Mouse (Mus musculus) intestine, embryonic 15.5 days (tissue): Measurements from ENCODE around the gene Rps6ka5. TPM values are rescaled to one million over a fixed set of nuclear protein-coding genes. Genes with fewer than 3 reads are reported as not detected.
A peak's percentile ranks its signal among the peaks of the same experiment; 100 is the strongest.

Source experiments
- ATAC-seq: fragments of 200-750 bp; cut with Nextera tagmentation; 2 replicates; pipeline ENCODE4 v1.8.0; 2017; ENCODE audit warnings: moderate TSS enrichment, moderate library complexity
- H3K27ac ChIP-seq: fragments of 300-500 bp; sonication (generic); 2 replicates; pipeline ENCODE4 v1.5.1; 2015; ENCODE audit warnings: mild to moderate bottlenecking, inconsistent platforms
- H3K27me3 ChIP-seq: fragments of 300-500 bp; sonication (generic); replicated peaks from 2 replicates; pipeline ENCODE4 v1.6.1; 2015; ENCODE audit warnings: inconsistent platforms
- H3K36me3 ChIP-seq: fragments of 300-500 bp; sonication (generic); 2 replicates; pipeline ENCODE4 v1.6.1; 2015; ENCODE audit warnings: inconsistent platforms
- H3K4me1 ChIP-seq: fragments of 300-500 bp; sonication (generic); replicated peaks from 2 replicates; pipeline ENCODE4 v1.6.1; 2015; ENCODE audit warnings: inconsistent platforms
- H3K4me2 ChIP-seq: fragments of 300-500 bp; sonication (generic); replicated peaks from 2 replicates; pipeline ENCODE4 v1.6.1; 2015; ENCODE audit warnings: mild to moderate bottlenecking, inconsistent platforms
- H3K4me3 ChIP-seq: fragments of 300-500 bp; sonication (generic); replicated peaks from 2 replicates; pipeline ENCODE4 v1.5.1; 2015; ENCODE audit warnings: inconsistent platforms
- H3K9ac ChIP-seq: fragments of 300-500 bp; sonication (generic); 2 replicates; pipeline ENCODE4 v1.6.1; 2015; ENCODE audit warnings: inconsistent platforms
- H3K9me3 ChIP-seq: fragments of 300-500 bp; sonication (generic); 2 replicates; pipeline ENCODE4 v1.6.1; 2016; ENCODE audit warnings: inconsistent platforms
- WGBS: fragments of 180-500 bp; shearing (Covaris S2); methylation state at CpG from one replicate; pipeline ENCODE4 v1.1.7; 2015; 5-methylcytosine and 5-hydroxymethylcytosine counted together
- polyA plus RNA-seq: library from polyadenylated mRNA; unstranded; fragments of >200 nt; fragmentation: Nextera tagmentation; extraction: Ambion mirVana; gene quantifications from 2 replicates; pipeline ENCODE4 v1.2.1, GENCODE M21; 2015

The Rps6ka5 gene
- polyA plus RNA-seq, 1 experiment from 2014 or later: 2.5 TPM

GRCm38 (mm10) chr12:100609766-100610165 lies 117.0 kb downstream of the Rps6ka5 start:
- Histone ChIP-seq H3K9me3 (no peaks in the 10 kb centered on the region), H3K36me3 (no peaks in the 10 kb centered on the region), H3K4me3 (no peak overlapping the region), H3K4me2 (no peak overlapping the region), H3K27ac (no peak overlapping the region), H3K27me3 (no peaks in the 10 kb centered on the region), H3K4me1 (no peaks in the 10 kb centered on the region), H3K9ac (no peak overlapping the region)
- no peak for ATAC-seq
- 81% methylated on average over 5 of the region's 5 CpGs for WGBS

GRCm38 (mm10) chr12:100609064-100609463 lies 117.7 kb downstream of the Rps6ka5 start:
- Histone ChIP-seq H3K9me3 (no peaks in the 10 kb centered on the region), H3K9ac (no peak overlapping the region)
- ATAC-seq: no peak

GRCm38 (mm10) chr12:100606733-100607132 lies 120.0 kb downstream of the Rps6ka5 start:
- no peaks in the 10 kb centered on the region for H3K9me3 ChIP-seq
- no peaks in the 10 kb centered on the region for H3K36me3 ChIP-seq
- no peaks in the 10 kb centered on the region for H3K27me3 ChIP-seq
- H3K4me2 ChIP-seq: no peak overlapping the region
- WGBS: 93% methylated on average over 1 of the region's 1 CpGs
- no peak overlapping the region for H3K9ac ChIP-seq
- H3K27ac ChIP-seq: no peak overlapping the region
- ATAC-seq: no peak
- no peaks in the 10 kb centered on the region for H3K4me1 ChIP-seq
- H3K4me3 ChIP-seq: no peak overlapping the region

More at GRCm38 (mm10) chr12:100609064-100609463, 117.7 kb downstream of the Rps6ka5 start:
- Histone ChIP-seq H3K36me3 (no peaks in the 10 kb centered on the region), H3K4me3 (no peak overlapping the region), H3K4me2 (no peak overlapping the region), H3K4me1 (no peaks in the 10 kb centered on the region), H3K27ac (no peak overlapping the region), H3K27me3 (no peaks in the 10 kb centered on the region)
- WGBS: 42% methylated on average over 5 of the region's 5 CpGs

- no peaks in the 10 kb centered on the region for H3K9me3 ChIP-seq
- H3K4me2 ChIP-seq: no peak overlapping the region
- no peaks in the 10 kb centered on the region for H3K27me3 ChIP-seq
- H3K9ac ChIP-seq: no peak overlapping the region
- H3K4me1 ChIP-seq: no peaks in the 10 kb centered on the region
- H3K36me3 ChIP-seq: no peaks in the 10 kb centered on the region
- no peak overlapping the region for H3K27ac ChIP-seq
- H3K4me3 ChIP-seq: no peak overlapping the region
- no peak for ATAC-seq
- 77% methylated on average over 3 of the region's 3 CpGs for WGBS
These were observed 121.2 kb downstream of the Rps6ka5 start for GRCm38 (mm10) chr12:100605596-100605995.

GRCm38 (mm10) chr12:100604540-100604939 lies 122.2 kb downstream of the Rps6ka5 start:
- ATAC-seq: peak; percentile 75
- H3K4me2 ChIP-seq: no peak overlapping the region
- WGBS: 3% methylated on average over 1 of the region's 1 CpGs
- H3K9ac ChIP-seq: no peak overlapping the region
- no peaks in the 10 kb centered on the region for H3K36me3 ChIP-seq
- no peak overlapping the region for H3K27ac ChIP-seq
- no peaks in the 10 kb centered on the region for H3K4me1 ChIP-seq
- H3K4me3 ChIP-seq: no peak overlapping the region
- no peaks in the 10 kb centered on the region for H3K27me3 ChIP-seq
- H3K9me3 ChIP-seq: no peaks in the 10 kb centered on the region

- Histone ChIP-seq H3K9me3 (no peaks in the 10 kb centered on the region), H3K9ac (no peak overlapping the region), H3K27ac (no peak overlapping the region), H3K27me3 (no peaks in the 10 kb centered on the region), H3K4me2 (no peak overlapping the region), H3K4me3 (no peak overlapping the region), H3K36me3 (no peaks in the 10 kb centered on the region), H3K4me1 (no peaks in the 10 kb centered on the region)
- ATAC-seq: no peak
- WGBS: 71% methylated on average over 3 of the region's 3 CpGs
These were observed 132.1 kb downstream of the Rps6ka5 start for GRCm38 (mm10) chr12:100594700-100595099.

GRCm38 (mm10) chr12:100586601-100587000 lies 140.2 kb downstream of the Rps6ka5 start:
- 81% methylated on average over 2 of the region's 2 CpGs for whole genome bisulfite sequencing
- H3K4me1 ChIP-seq: no peaks in the 10 kb centered on the region
- no peaks in the 10 kb centered on the region for H3K36me3 ChIP-seq
- H3K9ac ChIP-seq: no peak overlapping the region
- no peak for ATAC-seq
- H3K9me3 ChIP-seq: no peaks in the 10 kb centered on the region
- H3K4me2 ChIP-seq: no peak overlapping the region
- H3K27ac ChIP-seq: no peak overlapping the region
- no peaks in the 10 kb centered on the region for H3K27me3 ChIP-seq
- no peak overlapping the region for H3K4me3 ChIP-seq

GRCm38 (mm10) chr12:100579221-100579620 lies 147.6 kb downstream of the Rps6ka5 start:
- Histone ChIP-seq H3K36me3 (no peaks in the 10 kb centered on the region), H3K4me3 (no peak overlapping the region), H3K27ac (no peak overlapping the region), H3K4me2 (no peak overlapping the region), H3K27me3 (no peaks in the 10 kb centered on the region), H3K9ac (no peak overlapping the region), H3K9me3 (no peaks in the 10 kb centered on the region), H3K4me1 (no peaks in the 10 kb centered on the region)
- WGBS: 89% methylated on average over 2 of the region's 2 CpGs
- ATAC-seq: no peak

- H3K4me3 ChIP-seq: no peak overlapping the region
- H3K27me3 ChIP-seq: no peaks in the 10 kb centered on the region
- WGBS: 65% methylated on average over 2 of the region's 2 CpGs
- no peaks in the 10 kb centered on the region for H3K9me3 ChIP-seq
- no peaks in the 10 kb centered on the region for H3K36me3 ChIP-seq
- ATAC-seq: no peak
- no peak overlapping the region for H3K27ac ChIP-seq
- H3K4me1 ChIP-seq: no peaks in the 10 kb centered on the region
- H3K4me2 ChIP-seq: no peak overlapping the region
- H3K9ac ChIP-seq: no peak overlapping the region
These were observed 148.5 kb downstream of the Rps6ka5 start for GRCm38 (mm10) chr12:100578291-100578690.

- Histone ChIP-seq H3K27ac (no peak overlapping the region), H3K9ac (no peak overlapping the region), H3K4me3 (no peak overlapping the region), H3K4me1 (no peaks in the 10 kb centered on the region), H3K27me3 (no peaks in the 10 kb centered on the region), H3K4me2 (no peak overlapping the region), H3K36me3 (no peaks in the 10 kb centered on the region), H3K9me3 (no peaks in the 10 kb centered on the region)
- ATAC-seq: no peak
- WGBS: 84% methylated on average over 3 of the region's 3 CpGs
These were observed 151.0 kb downstream of the Rps6ka5 start for GRCm38 (mm10) chr12:100575739-100576138.

GRCm38 (mm10) chr12:100570522-100571072 lies 156.2 kb downstream of the Rps6ka5 start:
- 78% methylated on average over 12 of the region's 12 CpGs for WGBS
- ATAC-seq: no peak

GRCm38 (mm10) chr12:100568831-100569230 lies 158.0 kb downstream of the Rps6ka5 start:
- Histone ChIP-seq H3K36me3 (no peaks in the 10 kb centered on the region), H3K27ac (no peak overlapping the region), H3K4me2 (no peak overlapping the region), H3K4me3 (no peak overlapping the region), H3K27me3 (no peaks in the 10 kb centered on the region), H3K4me1 (no peaks in the 10 kb centered on the region), H3K9ac (no peak overlapping the region), H3K9me3 (no peaks in the 10 kb centered on the region)
- no peak for ATAC-seq
- 86% methylated on average over 7 of the region's 7 CpGs for WGBS

More at GRCm38 (mm10) chr12:100570522-100571072, 156.2 kb downstream of the Rps6ka5 start:
- H3K4me1 ChIP-seq: no peaks in the 10 kb centered on the region
- no peak overlapping the region for H3K4me2 ChIP-seq
- H3K9ac ChIP-seq: no peak overlapping the region
- H3K27ac ChIP-seq: no peak overlapping the region
- H3K27me3 ChIP-seq: no peaks in the 10 kb centered on the region
- no peaks in the 10 kb centered on the region for H3K9me3 ChIP-seq
- no peaks in the 10 kb centered on the region for H3K36me3 ChIP-seq
- H3K4me3 ChIP-seq: no peak overlapping the region

GRCm38 (mm10) chr12:100568105-100568504 lies 158.7 kb downstream of the Rps6ka5 start:
- 81% methylated on average over 6 of the region's 6 CpGs for WGBS

More at GRCm38 (mm10) chr12:100568105-100568504, 158.7 kb downstream of the Rps6ka5 start:
- no peak for ATAC-seq
- no peak overlapping the region for H3K9ac ChIP-seq
- H3K27ac ChIP-seq: no peak overlapping the region
- H3K27me3 ChIP-seq: no peaks in the 10 kb centered on the region
- no peaks in the 10 kb centered on the region for H3K36me3 ChIP-seq
- H3K9me3 ChIP-seq: no peaks in the 10 kb centered on the region
- H3K4me1 ChIP-seq: no peaks in the 10 kb centered on the region
- no peak overlapping the region for H3K4me3 ChIP-seq
- H3K4me2 ChIP-seq: no peak overlapping the region
